Mouse (Mus musculus) adipose tissue, adult 10 weeks (tissue): ENCODE data around the gene Nkapl. TPM values are rescaled to one million over a fixed set of nuclear protein-coding genes. Genes with fewer than 3 reads are reported as not detected.

Experiments used
- polyA plus RNA-seq: library from polyadenylated mRNA; stranded (reverse); fragments of 350-450 nt; fragmentation: Illumina TruSeq; extraction: RNeasy Lipid Tissue Mini Kit (QIAGEN cat#74804); gene quantifications from one replicate; pipeline ENCODE4 v1.2.3, GENCODE M21; 2014; ENCODE audit warnings: low read depth, low replicate concordance

Gene Nkapl
- 3.8 TPM for polyA plus RNA-seq

GRCm38 (mm10) chr13:21468061-21469019 lies at the start of gene Nkapl:
Gene Nkapl (minus strand): TSS chr13:21468509.

GRCm38 (mm10) chr13:21501182-21501581 lies 32.9 kb upstream of the Nkapl start, which contains the start of gene Gm11273:
Gene Gm11273 (minus strand): TSS chr13:21501418.

GRCm38 (mm10) chr13:21495080-21495479 lies 26.8 kb upstream of the Nkapl start, which contains the start of gene AK157302:
Gene AK157302 (plus strand): TSS chr13:21495223.

GRCm38 (mm10) chr13:21478759-21479670 lies 10.7 kb upstream of the Nkapl start, which contains the start of the genes Zkscan4 and Gm10065:
Gene Zkscan4 (plus strand): TSS chr13:21478907.
Gene Gm10065 (minus strand): TSS chr13:21479441.

GRCm38 (mm10) chr13:21453449-21453848 lies 14.9 kb downstream of the Nkapl start, which contains the start of gene Zscan26:
Gene Zscan26 (minus strand): TSS chr13:21453730.

GRCm38 (mm10) chr13:21440503-21441206 lies 27.7 kb downstream of the Nkapl start, which contains the start of gene Pgbd1:
Gene Pgbd1 (minus strand): TSS chr13:21441058.

Other genes with a start within 250 kb of the Nkapl start
- 18,335 TPM for gene Gpx5, start 175.8 kb downstream of the Nkapl start, polyA plus RNA-seq
- gene Gpx6, start 156.4 kb downstream of the Nkapl start, polyA plus RNA-seq: 18.9 TPM
- gene Olfr1367, start 121.6 kb downstream of the Nkapl start, polyA plus RNA-seq: not detected
- 7.2 TPM for gene Zscan12, start 105.7 kb downstream of the Nkapl start, polyA plus RNA-seq
- gene Zkscan3, start 65.8 kb downstream of the Nkapl start, polyA plus RNA-seq: 58.9 TPM
- 2.0 TPM for gene Pgbd1, start 27.5 kb downstream of the Nkapl start, polyA plus RNA-seq
- 52.2 TPM for gene Zscan26, start 14.8 kb downstream of the Nkapl start, polyA plus RNA-seq
- 3.7 TPM for gene Zkscan4, start 10.4 kb upstream of the Nkapl start, polyA plus RNA-seq
- gene Gm10065, start 10.9 kb upstream of the Nkapl start, polyA plus RNA-seq: not detected
- gene AK157302, start 26.7 kb upstream of the Nkapl start, polyA plus RNA-seq: 1.2 TPM
- 6.9 TPM for gene Gm11273, start 32.9 kb upstream of the Nkapl start, polyA plus RNA-seq
- gene Zkscan8, start 62.6 kb upstream of the Nkapl start, polyA plus RNA-seq: 8.4 TPM
- not detected for gene Olfr1366, start 74.3 kb upstream of the Nkapl start, polyA plus RNA-seq
- not detected for gene Olfr1535, start 91.4 kb upstream of the Nkapl start, polyA plus RNA-seq
- gene Olfr1364, start 113.2 kb upstream of the Nkapl start, polyA plus RNA-seq: not detected
- not detected for gene Olfr1362, start 145.5 kb upstream of the Nkapl start, polyA plus RNA-seq
- not detected for gene Olfr11, start 174.0 kb upstream of the Nkapl start, polyA plus RNA-seq
- not detected for gene Olfr1361, start 194.9 kb upstream of the Nkapl start, polyA plus RNA-seq
- gene Olfr1360, start 208.9 kb upstream of the Nkapl start, polyA plus RNA-seq: not detected
- gene Olfr1359, start 229.6 kb upstream of the Nkapl start, polyA plus RNA-seq: not detected
- not detected for gene Hist1h2bl, start 247.6 kb upstream of the Nkapl start, polyA plus RNA-seq
- gene Hist1h2ai, start 247.9 kb upstream of the Nkapl start, polyA plus RNA-seq: not detected
- not detected for gene Hist1h3h, start 249.2 kb upstream of the Nkapl start, polyA plus RNA-seq